Mouse (Mus musculus) T-helper 1 cell (primary cell): Measurements from ENCODE around the gene Ric8b.

Experiments used
- in situ Hi-C: fragments of 300-600 bp; cut with MboI, MseI; formaldehyde crosslinking; loops from one replicate; pipeline ENCODE4 v1.15.1; 2025; ENCODE audit warnings: high pct_unique_total_duplicates

Gene Ric8b

GRCm38 (mm10) chr10:85054876-85055275 is 137.5 kb downstream of the Ric8b start:
- in situ Hi-C loops: no loop called here
